Mouse (Mus musculus) small intestine, adult 2 months (tissue): ENCODE measurements at regions not wholly inside any gene's neighbourhood (a gene's known extent, or its start where the extent isn't known, plus 50 kb on each side); places are given as distances from the start of the nearest gene placed in this dataset.

Source experiments
- H3K27ac ChIP-seq: fragments of 200-500 bp; 2 replicates; pipeline ENCODE4 v1.5.1; 2012; ENCODE audit warnings: low read depth, low read length, control low read depth, inconsistent platforms; ENCODE audit not compliant: insufficient read depth
- H3K27me3 ChIP-seq: fragments of 200-500 bp; 2 replicates; pipeline ENCODE4 v1.6.1; 2012; ENCODE audit warnings: mild to moderate bottlenecking, moderate library complexity, low read length, inconsistent platforms; ENCODE audit not compliant: control insufficient read depth, insufficient read depth
- H3K36me3 ChIP-seq: fragments of 200-500 bp; 2 replicates; pipeline ENCODE4 v1.6.1; 2012; ENCODE audit warnings: mild to moderate bottlenecking, low read length, control low read depth, inconsistent platforms; ENCODE audit not compliant: control insufficient read depth, insufficient read depth
- H3K4me1 ChIP-seq: fragments of 200-500 bp; 2 replicates; pipeline ENCODE4 v1.6.1; 2012; ENCODE audit warnings: low read length, inconsistent platforms, mixed read lengths; ENCODE audit not compliant: control insufficient read depth, insufficient read depth, insufficient read length
- H3K4me3 ChIP-seq: fragments of 200-500 bp; 2 replicates; pipeline ENCODE4 v1.5.1; 2012; ENCODE audit warnings: low read depth, mild to moderate bottlenecking, control low read depth, inconsistent platforms, low read length, moderate library complexity
- CTCF ChIP-seq: fragments of 200-500 bp; IDR thresholded peaks from 2 replicates; pipeline ENCODE4 v1.5.1; 2012; ENCODE audit warnings: low read depth, mild to moderate bottlenecking, control low read depth, inconsistent platforms, low read length, moderate library complexity, mixed read lengths; ENCODE audit not compliant: insufficient replicate concordance, insufficient read length; ENCODE audit errors: extremely low read depth
- POLR2A ChIP-seq: fragments of 200-500 bp; IDR thresholded peaks from 2 replicates; pipeline ENCODE4 v1.6.1; 2012; ENCODE audit warnings: low read depth, mild to moderate bottlenecking, control low read depth, inconsistent platforms, low read length, moderate library complexity
- WGBS: fragments of 180-500 bp; shearing (Covaris S2); methylation state at CpG from one replicate; pipeline ENCODE4 v1.1.7; 2018; 5-methylcytosine and 5-hydroxymethylcytosine counted together

GRCm38 (mm10) chr15:42894611-42895010 lies 2760.4 kb downstream of the 9330182O14Rik start:
- TF ChIP-seq POLR2A, result no peak
- no peak for TF ChIP-seq CTCF
- WGBS, result 82% methylated on average over 1 of the region's 1 CpGs

GRCm38 (mm10) chr15:42900056-42900455 lies 2765.9 kb downstream of the 9330182O14Rik start:
- Histone ChIP-seq H3K36me3 (no peaks in the 10 kb centered on the region), H3K27me3 (no peaks in the 10 kb centered on the region), H3K4me1 (no peaks in the 10 kb centered on the region), H3K4me3 (no peak overlapping the region), H3K27ac (no peak overlapping the region)
- TF ChIP-seq CTCF, result no peak
- no peak for TF ChIP-seq POLR2A
- WGBS, result 78% methylated on average over 7 of the region's 7 CpGs

More at GRCm38 (mm10) chr15:42894611-42895010, 2760.4 kb downstream of the 9330182O14Rik start:
- Histone ChIP-seq H3K4me3 (no peak overlapping the region), H3K27ac (no peak overlapping the region), H3K4me1 (no peaks in the 10 kb centered on the region), H3K36me3 (no peaks in the 10 kb centered on the region), H3K27me3 (no peaks in the 10 kb centered on the region)

GRCm38 (mm10) chr15:42901782-42902181 lies 2767.6 kb downstream of the 9330182O14Rik start:
- no peaks in the 10 kb centered on the region for H3K27me3 ChIP-seq
- no peaks in the 10 kb centered on the region for H3K36me3 ChIP-seq
- H3K27ac ChIP-seq, result no peak overlapping the region
- no peaks in the 10 kb centered on the region for H3K4me1 ChIP-seq
- WGBS, result 71% methylated on average over 3 of the region's 3 CpGs
- no peak for TF ChIP-seq POLR2A
- TF ChIP-seq CTCF, result no peak
- H3K4me3 ChIP-seq, result no peak overlapping the region

GRCm38 (mm10) chr15:42911357-42911756 lies 2777.2 kb downstream of the 9330182O14Rik start:
- Histone ChIP-seq H3K27ac (no peak overlapping the region), H3K36me3 (no peaks in the 10 kb centered on the region), H3K4me3 (no peak overlapping the region), H3K4me1 (no peaks in the 10 kb centered on the region), H3K27me3 (no peaks in the 10 kb centered on the region)
- 84% methylated on average over 2 of the region's 2 CpGs for WGBS
- TF ChIP-seq CTCF (no peak), POLR2A (no peak)

GRCm38 (mm10) chr15:42912880-42913279 lies 2778.7 kb downstream of the 9330182O14Rik start:
- Histone ChIP-seq H3K36me3 (no peaks in the 10 kb centered on the region), H3K27me3 (no peaks in the 10 kb centered on the region), H3K4me1 (no peaks in the 10 kb centered on the region), H3K4me3 (no peak overlapping the region), H3K27ac (no peak overlapping the region)
- TF ChIP-seq POLR2A (no peak), CTCF (no peak)
- 71% methylated on average over 4 of the region's 4 CpGs for WGBS

- Histone ChIP-seq H3K36me3 (no peaks in the 10 kb centered on the region), H3K27ac (no peak overlapping the region), H3K4me3 (no peak overlapping the region), H3K4me1 (no peaks in the 10 kb centered on the region), H3K27me3 (no peaks in the 10 kb centered on the region)
- WGBS, result 80% methylated on average over 2 of the region's 2 CpGs
- TF ChIP-seq POLR2A, result no peak
- TF ChIP-seq CTCF, result no peak
Observed at GRCm38 (mm10) chr15:42913285-42913684, 2779.1 kb downstream of the 9330182O14Rik start.

- Histone ChIP-seq H3K27me3 (no peaks in the 10 kb centered on the region), H3K4me3 (no peak overlapping the region), H3K4me1 (no peaks in the 10 kb centered on the region), H3K27ac (no peak overlapping the region), H3K36me3 (no peaks in the 10 kb centered on the region)
- no peak for TF ChIP-seq POLR2A
- peak; percentile 48; the same call in 1 of the 2 replicates for TF ChIP-seq CTCF
- 15% methylated on average over 3 of the region's 3 CpGs for WGBS
Observed at GRCm38 (mm10) chr15:42914099-42914498, 2779.9 kb downstream of the 9330182O14Rik start.
